ENCODE assay signal across 9 mouse cellular contexts in the genomic region with DNA sequence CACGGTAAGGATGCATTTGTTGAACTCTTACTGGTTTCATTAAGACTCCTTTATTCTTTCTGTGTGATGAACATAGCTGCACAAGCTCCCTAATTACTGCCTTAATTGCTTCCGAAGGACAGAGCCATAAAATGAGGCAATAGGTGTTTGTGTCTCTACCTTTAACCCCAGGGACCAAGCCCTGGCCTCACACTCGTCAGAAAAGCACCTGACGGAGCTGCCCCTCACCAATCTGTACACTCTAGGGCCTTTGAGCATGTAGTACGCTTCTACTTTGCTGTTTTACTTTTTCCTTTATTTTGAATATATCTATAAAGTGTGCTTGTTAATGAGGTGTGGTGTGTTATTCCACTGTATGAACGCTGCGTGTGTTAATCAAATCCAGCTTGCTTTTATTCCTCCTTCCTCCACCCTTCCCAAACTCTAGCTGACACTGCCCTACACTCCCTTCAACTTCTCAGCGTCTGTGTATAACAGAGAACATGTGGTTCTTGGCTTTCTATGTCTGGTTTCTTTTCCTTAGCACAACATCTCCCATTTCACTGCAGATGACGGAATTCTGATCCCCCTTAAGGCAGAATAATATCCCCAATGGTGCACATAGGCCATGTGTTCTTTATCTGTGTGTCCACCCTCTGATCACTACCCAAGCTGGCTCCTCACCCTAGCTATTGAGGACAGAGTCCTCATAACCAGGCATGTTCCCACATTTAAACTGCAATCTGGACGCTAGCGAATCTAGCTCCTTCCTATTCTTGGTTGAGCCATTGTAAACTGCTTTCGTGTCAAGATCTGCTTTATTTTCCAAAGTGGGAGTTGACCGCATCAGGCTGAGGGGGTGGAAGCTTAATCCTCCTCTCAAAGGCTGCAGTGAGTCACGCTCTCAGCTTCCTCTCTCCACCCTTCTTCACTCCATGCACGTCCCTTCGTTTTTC. TPM values are rescaled to one million over a fixed set of nuclear protein-coding genes. Genes with fewer than 3 reads are reported as not detected.
A peak's percentile ranks its signal among the peaks of the same experiment; 100 is the strongest.
DNase-seq lines count a peak whose midpoint lies in the region; ATAC-seq and TF ChIP-seq lines count a peak whose summit lies in the region.
"Had no signal": no experiment of that assay in that cellular context is flagged by ENCODE, and none has a peak within 500 bp of the region (broad histone marks: within the 10 kb centered on the region; RNA-seq: fewer than 3 reads in every experiment).

No protein-coding gene starts in this region.

- no peaks in the 10 kb centered on the region for H3K9me3 ChIP-seq in heart, embryonic 12.5 days (replicated peaks)
- H3K9me3 ChIP-seq in intestine, postnatal 0 days (ENCODE audit: control insufficient read depth): no peaks in the 10 kb centered on the region

- no peak for TF ChIP-seq CTCF in intestine, postnatal 0 days (IDR thresholded peaks at IDR 0.05; ENCODE audit: low read depth)

- no peaks in the 10 kb centered on the region for H3K27me3 ChIP-seq in heart, embryonic 12.5 days (replicated peaks)
- no peaks in the 10 kb centered on the region for H3K27me3 ChIP-seq in intestine, postnatal 0 days (replicated peaks; ENCODE audit: control insufficient read depth, insufficient read depth, low read length)

- no peaks in the 10 kb centered on the region for H3K4me1 ChIP-seq in heart, embryonic 12.5 days (replicated peaks)
- peaks cover 4% of the 10 kb centered on the region; the same call in 1 of the 2 replicates for H3K4me1 ChIP-seq in intestine, postnatal 0 days (replicated peaks; ENCODE audit: control insufficient read depth, insufficient read depth, low read length)

- peak; percentile 97 for DNase-seq in heart, adult 11 months
- peak; percentile 48 for DNase-seq in urinary bladder, postnatal 14 days (ENCODE audit: low spot score)
- DNase-seq in urinary bladder, postnatal 36 days (ENCODE audit: low spot score in 2 of 2): no peak
- DNase-seq in telencephalon, adult 2 months (ENCODE audit: low read depth, low spot score): peak; percentile 41
- no peak for DNase-seq in cerebellum, postnatal 4 days (ENCODE audit: low spot score in 2 of 2)
- DNase-seq: adrenal gland, adult 8-10 months had no signal

- WGBS in heart, embryonic 12.5 days: 62% methylated on average over 16 of the region's 16 CpGs
- 31% methylated on average over 16 of the region's 16 CpGs for WGBS in intestine, postnatal 0 days

- ATAC-seq in heart, embryonic 12.5 days (ENCODE audit: insufficient number of reproducible peaks, low FRiP score): no peak
- ATAC-seq in intestine, postnatal 0 days: peak; percentile 81
- no peak for ATAC-seq in monocyte, adult 5-6 weeks (replicated peaks; ENCODE audit: insufficient number of reproducible peaks, low FRiP score, low TSS enrichment, poor library complexity, severe bottlenecking)

- no peak overlapping the region for H3K9ac ChIP-seq in heart, embryonic 12.5 days
- no peak overlapping the region for H3K9ac ChIP-seq in intestine, postnatal 0 days (ENCODE audit: low read depth, low read length)

- no peak overlapping the region for H3K4me3 ChIP-seq in heart, embryonic 12.5 days
- no peak overlapping the region for H3K4me3 ChIP-seq in intestine, postnatal 0 days (ENCODE audit: low read depth, low read length)

- H3K4me2 ChIP-seq in heart, embryonic 12.5 days: no peak overlapping the region
- peak overlapping the region; percentile 13; the same call in 1 of the 2 replicates for H3K4me2 ChIP-seq in intestine, postnatal 0 days (replicated peaks; ENCODE audit: low read depth)

- no peak overlapping the region for H3K27ac ChIP-seq in heart, embryonic 12.5 days (ENCODE audit: poor library complexity, severe bottlenecking)
- peak overlapping the region; percentile 71 for H3K27ac ChIP-seq in intestine, postnatal 0 days (ENCODE audit: low read depth, low read length)

- H3K36me3 ChIP-seq in heart, embryonic 12.5 days: no peaks in the 10 kb centered on the region
- H3K36me3 ChIP-seq in intestine, postnatal 0 days (ENCODE audit: control insufficient read depth, insufficient read depth): no peaks in the 10 kb centered on the region

RNA-seq across cellular contexts. Expression of a gene that starts 52.5 kb away (rescaled TPM):
- 47.9 and 48.8 TPM in 2 replicates for polyA plus RNA-seq in heart, embryonic 12.5 days (2016; fragmentation: Nextera tagmentation; extraction: Ambion mirVana)
- polyA plus RNA-seq in intestine, postnatal 0 days (2015; fragmentation: Nextera tagmentation; extraction: Ambion mirVana): 93.6 and 98.0 TPM in 2 replicates
- 147 to 253 TPM (median 230 TPM) in 3 replicates for total RNA-seq in monocyte, adult 5-6 weeks (2017)

Comparison
In these comparisons a context has a peak if more than half of its experiments do, and no peak if none do; other contexts are left out.
1. DNase-seq: peak in heart, adult 11 months (single experiment), urinary bladder, postnatal 14 days (single experiment) and telencephalon, adult 2 months (single experiment); none in urinary bladder, postnatal 36 days (0 of 2) and cerebellum, postnatal 4 days (0 of 2).